Comparison of ENCODE assay signal across 9 mouse cellular contexts in the genomic region with DNA sequence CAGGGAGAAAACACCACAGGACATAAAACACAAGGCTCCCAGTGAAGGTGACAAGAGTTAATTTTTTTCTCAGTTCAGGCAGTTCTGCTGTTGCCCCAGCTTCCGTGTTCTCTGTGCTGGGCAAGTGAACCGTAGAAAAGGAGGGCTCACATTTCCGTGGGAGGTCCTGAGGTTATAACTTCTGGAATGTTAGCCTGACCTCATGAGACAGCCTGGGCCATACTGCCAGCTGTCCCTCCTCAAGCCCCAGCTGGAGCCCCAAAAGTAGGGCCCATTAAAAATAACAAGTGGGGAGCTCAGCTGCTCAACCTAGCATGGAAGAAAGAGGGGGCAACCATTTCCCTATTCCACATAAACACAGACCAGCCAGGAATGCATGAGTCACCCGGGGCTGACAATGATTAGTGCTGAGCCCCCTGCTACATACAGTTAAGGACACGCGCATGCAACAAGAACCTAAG. TPM values are rescaled to one million over a fixed set of nuclear protein-coding genes. Genes with fewer than 3 reads are reported as not detected.
DNase-seq lines count a peak whose midpoint lies in the region; ATAC-seq lines count a peak whose summit lies in the region.
"Had no signal": no experiment of that assay in that cellular context is flagged by ENCODE, and none has a peak within 500 bp of the region (broad histone marks: within the 10 kb centered on the region; RNA-seq: fewer than 3 reads in every experiment).

No protein-coding gene starts in this region.

- no peak overlapping the region for H3K4me3 ChIP-seq in heart, embryonic 11.5 days (ENCODE audit: low read depth, low read length)
- no peak overlapping the region for H3K4me3 ChIP-seq in heart, embryonic 16.5 days (ENCODE audit: low read length)
- H3K4me3 ChIP-seq: midbrain, embryonic 12.5 days had no signal

- H3K4me1 ChIP-seq in heart, embryonic 11.5 days (ENCODE audit: control insufficient read depth, insufficient read depth, low read length): peaks cover 10% of the 10 kb centered on the region; the same call in 1 of the 2 replicates
- peaks cover 35% of the 10 kb centered on the region for H3K4me1 ChIP-seq in heart, embryonic 16.5 days (ENCODE audit: control insufficient read depth, insufficient read depth, low read length)

- DNase-seq in heart, postnatal 4 days: no peak
- peak; percentile 81 for DNase-seq in kidney, postnatal 14 days
- peak; percentile 57 for DNase-seq in retina, embryonic 14.5 days (ENCODE audit: low spot score)
- DNase-seq in cerebellum, adult 11 months: no peak
- no peak for DNase-seq in right cerebral cortex, postnatal 25 days
- DNase-seq in layer of hippocampus, postnatal 36 days: no peak

- no peaks in the 10 kb centered on the region for H3K27me3 ChIP-seq in heart, embryonic 11.5 days (ENCODE audit: control insufficient read depth, insufficient read depth, low read length)
- no peaks in the 10 kb centered on the region for H3K27me3 ChIP-seq in heart, embryonic 16.5 days (ENCODE audit: control insufficient read depth, insufficient read depth, low read length)
- H3K27me3 ChIP-seq: midbrain, embryonic 12.5 days had no signal

- no peak overlapping the region for H3K9ac ChIP-seq in heart, embryonic 11.5 days (ENCODE audit: low read depth, low read length)
- H3K9ac ChIP-seq in heart, embryonic 16.5 days (ENCODE audit: low read length): no peak overlapping the region
- H3K9ac ChIP-seq: midbrain, embryonic 12.5 days had no signal

- H3K27ac ChIP-seq in heart, embryonic 11.5 days (ENCODE audit: low read depth, low read length): peak overlapping the region; percentile 13; the same call in 1 of the 2 replicates
- peak overlapping the region; percentile 64 for H3K27ac ChIP-seq in heart, embryonic 16.5 days (ENCODE audit: low read length)
- H3K27ac ChIP-seq: midbrain, embryonic 12.5 days had no signal

- 26% methylated on average over 6 of the region's 6 CpGs for WGBS in heart, embryonic 11.5 days (ENCODE audit: insufficient replicate concordance)
- WGBS in heart, embryonic 16.5 days: 23% methylated on average over 6 of the region's 6 CpGs

- H3K36me3 ChIP-seq in heart, embryonic 11.5 days (ENCODE audit: control insufficient read depth, insufficient read depth, low read length): no peaks in the 10 kb centered on the region
- no peaks in the 10 kb centered on the region for H3K36me3 ChIP-seq in heart, embryonic 16.5 days (ENCODE audit: control insufficient read depth, insufficient read depth)
- H3K36me3 ChIP-seq: midbrain, embryonic 12.5 days had no signal

- no peak for ATAC-seq in heart, embryonic 11.5 days (replicated peaks; ENCODE audit: insufficient number of reproducible peaks, low FRiP score, low TSS enrichment)
- ATAC-seq in heart, embryonic 16.5 days (replicated peaks; ENCODE audit: extremely low read depth, insufficient read depth, low FRiP score): peak; percentile 47

- no peak overlapping the region for H3K4me2 ChIP-seq in heart, embryonic 11.5 days
- H3K4me2 ChIP-seq in heart, embryonic 16.5 days (ENCODE audit: low read depth, low read length): peak overlapping the region; percentile 7; the same call in 1 of the 2 replicates
- H3K4me2 ChIP-seq: midbrain, embryonic 12.5 days had no signal

- H3K9me3 ChIP-seq in heart, embryonic 11.5 days (replicated peaks; ENCODE audit: control insufficient read depth, low read length): no peaks in the 10 kb centered on the region
- no peaks in the 10 kb centered on the region for H3K9me3 ChIP-seq in heart, embryonic 16.5 days (replicated peaks; ENCODE audit: control insufficient read depth, low read length)
- H3K9me3 ChIP-seq: midbrain, embryonic 12.5 days had no signal

RNA-seq across cellular contexts. Expression of gene Cnksr3, which starts 28.8 kb away (rescaled TPM):
- 3.9 and 5.8 TPM in 2 replicates for polyA plus RNA-seq in heart, embryonic 11.5 days (2014; fragmentation: Nextera tagmentation; extraction: Ambion mirVana)
- 10 to 100 TPM; 25.7 to 28.7 TPM for total RNA-seq in heart, postnatal 4 days (2021)
- polyA plus RNA-seq in heart, embryonic 16.5 days (2015; fragmentation: Nextera tagmentation; extraction: Ambion mirVana): 8.4 and 9.3 TPM in 2 replicates
- 1 to 10 TPM; 5.3 to 7.2 TPM for total RNA-seq in layer of hippocampus, postnatal 36 days (2021)

Comparison
In these comparisons a context has a peak if more than half of its experiments do, and no peak if none do; other contexts are left out.
1. DNase-seq: peak in kidney, postnatal 14 days (single experiment) and retina, embryonic 14.5 days (single experiment); none in heart, postnatal 4 days (single experiment), cerebellum, adult 11 months (single experiment), right cerebral cortex, postnatal 25 days (single experiment) and layer of hippocampus, postnatal 36 days (0 of 2).